Mouse (Mus musculus): ENCODE data around the gene 5730522E02Rik.
A peak's percentile ranks its signal among the peaks of the same experiment; 100 is the strongest.

Gene 5730522E02Rik

GRCm38 (mm10) chr11:25819789-25820188 is 390.8 kb downstream of the 5730522E02Rik start:
- no peak for DNase-seq (ENCODE audit: low spot score in 2 of 2)

- no peak for DNase-seq (ENCODE audit: low spot score in 2 of 2)
These were observed 397.1 kb downstream of the 5730522E02Rik start for GRCm38 (mm10) chr11:25813446-25813845.

GRCm38 (mm10) chr11:25787691-25788090 is 422.9 kb downstream of the 5730522E02Rik start:
- no peak for DNase-seq (ENCODE audit: low spot score in 2 of 2)

- no peak for DNase-seq (ENCODE audit: low spot score in 2 of 2)
These were observed 438.3 kb downstream of the 5730522E02Rik start for GRCm38 (mm10) chr11:25772231-25772630.

GRCm38 (mm10) chr11:25770991-25771568 is 439.5 kb downstream of the 5730522E02Rik start:
- DNase-seq (ENCODE audit: low spot score in 2 of 2), result no peak

- peak in 1 of 2 experiments; percentile 15 for DNase-seq (ENCODE audit: low spot score in 2 of 2)
These were observed 442.8 kb downstream of the 5730522E02Rik start for GRCm38 (mm10) chr11:25767584-25768333.

GRCm38 (mm10) chr11:25753156-25753899 is 457.2 kb downstream of the 5730522E02Rik start:
- DNase-seq (ENCODE audit: low spot score in 2 of 2), result no peak

GRCm38 (mm10) chr11:25752418-25752817 is 458.1 kb downstream of the 5730522E02Rik start:
- no peak for DNase-seq (ENCODE audit: low spot score in 2 of 2)

- DNase-seq (ENCODE audit: low spot score in 2 of 2), result no peak
These were observed 463.3 kb downstream of the 5730522E02Rik start for GRCm38 (mm10) chr11:25747098-25747862.

- DNase-seq (ENCODE audit: low spot score in 2 of 2), result no peak
These were observed 466.9 kb downstream of the 5730522E02Rik start for GRCm38 (mm10) chr11:25743664-25744063.

- peak; percentile 55 to 70 for DNase-seq (ENCODE audit: low spot score in 2 of 2)
These were observed 473.3 kb downstream of the 5730522E02Rik start for GRCm38 (mm10) chr11:25737255-25737654.

GRCm38 (mm10) chr11:25729476-25729875 is 481.1 kb downstream of the 5730522E02Rik start:
- no peak for DNase-seq (ENCODE audit: low spot score in 2 of 2)

- DNase-seq (ENCODE audit: low spot score in 2 of 2), result peak in 1 of 2 experiments; percentile 66
These were observed 494.9 kb downstream of the 5730522E02Rik start for GRCm38 (mm10) chr11:25715447-25716321.

- DNase-seq (ENCODE audit: low spot score in 2 of 2), result peak in 1 of 2 experiments; percentile 30
These were observed 500.0 kb downstream of the 5730522E02Rik start for GRCm38 (mm10) chr11:25710559-25710958.

GRCm38 (mm10) chr11:25709892-25710291 is 500.7 kb downstream of the 5730522E02Rik start:
- no peak for DNase-seq (ENCODE audit: low spot score in 2 of 2)

GRCm38 (mm10) chr11:25704332-25705168 is 506.0 kb downstream of the 5730522E02Rik start:
- DNase-seq (ENCODE audit: low spot score in 2 of 2), result no peak

GRCm38 (mm10) chr11:25702791-25703190 is 507.8 kb downstream of the 5730522E02Rik start:
- no peak for DNase-seq (ENCODE audit: low spot score in 2 of 2)

GRCm38 (mm10) chr11:25697508-25698193 is 512.9 kb downstream of the 5730522E02Rik start:
- no peak for DNase-seq (ENCODE audit: low spot score in 2 of 2)

- no peak for DNase-seq (ENCODE audit: low spot score in 2 of 2)
These were observed 514.4 kb downstream of the 5730522E02Rik start for GRCm38 (mm10) chr11:25696168-25696567.
